Mouse (Mus musculus): ENCODE results near the gene Tmem269.

GRCm38 (mm10) chr4:119244468-119245240, 26.6 kb upstream of the Tmem269 start:
- no peak for TF ChIP-seq EP300 (optimal IDR thresholded peaks at IDR 0.05)
- no peak for TF ChIP-seq CTCF (IDR thresholded peaks at IDR 0.05; ENCODE audit: low read depth)
